Mouse (Mus musculus): ENCODE measurements around the gene Zfp46.

Zfp46 gene

GRCm38 (mm10) chr4:136311042-136311999, 26.8 kb downstream of the Zfp46 start:
- DNase-seq (ENCODE audit: low spot score in 2 of 2) = peak in 1 of 2 experiments; percentile 22

DNA sequence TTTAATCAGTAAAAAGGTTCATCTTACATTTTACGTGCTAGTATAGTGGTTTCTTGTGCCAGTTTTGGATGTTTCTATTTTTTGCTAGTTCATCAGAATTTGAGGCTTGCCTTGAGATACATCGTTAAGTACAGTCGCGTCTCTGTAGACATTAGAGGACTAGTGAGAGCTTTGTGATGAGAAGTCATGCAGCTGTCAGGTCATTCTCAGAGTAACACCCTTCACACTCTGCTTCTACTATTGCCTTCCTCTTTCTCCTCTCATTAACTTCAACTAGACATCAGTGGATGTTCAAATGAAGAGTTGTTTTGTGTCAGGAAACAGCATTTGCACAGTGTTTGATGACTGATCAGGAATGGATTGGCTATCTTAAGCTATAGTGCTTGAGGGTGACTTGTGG, 28.1 kb downstream of the Zfp46 start:
- no peak for DNase-seq (ENCODE audit: low spot score in 2 of 2)

DNA sequence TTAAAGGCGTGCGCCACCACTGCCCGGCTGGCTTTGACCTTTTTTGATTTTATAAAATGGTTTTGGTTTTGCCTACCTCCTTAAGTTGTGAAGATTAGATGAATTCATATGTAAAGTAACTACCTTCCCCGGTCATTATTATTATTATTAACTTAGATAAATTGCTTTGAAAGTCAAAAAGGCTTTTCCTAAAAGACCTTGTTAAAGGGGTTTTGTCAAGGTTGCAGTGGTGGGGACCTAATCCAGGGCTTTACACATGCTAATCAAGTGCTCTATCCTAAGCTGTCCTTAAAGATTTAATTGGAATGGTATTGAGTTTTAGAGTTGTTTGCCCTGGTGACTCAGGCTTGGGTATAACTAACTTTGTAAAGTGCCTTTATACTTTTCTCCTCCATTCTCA, 33.2 kb downstream of the Zfp46 start:
- DNase-seq (ENCODE audit: low spot score in 2 of 2) = no peak

DNA sequence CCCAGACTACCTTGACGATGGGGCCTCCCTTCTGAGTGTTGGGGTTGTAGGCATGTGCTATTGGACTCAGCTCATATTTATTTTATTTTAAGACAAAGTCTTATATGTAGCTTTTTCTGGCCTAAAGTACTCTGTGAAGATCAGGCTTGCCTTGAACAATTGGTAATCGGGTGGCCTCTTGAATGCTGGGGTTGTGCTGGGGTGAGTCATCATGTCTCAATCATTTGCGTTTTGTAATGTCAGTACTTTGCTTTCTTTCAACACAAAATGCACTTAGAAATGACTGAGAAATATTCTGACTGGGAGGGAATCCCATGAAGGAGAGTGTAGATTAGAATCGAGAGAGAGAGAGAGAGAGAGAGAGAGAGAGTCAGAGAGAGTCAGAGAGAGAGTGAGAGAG, 35.5 kb downstream of the Zfp46 start:
- no peak for DNase-seq (ENCODE audit: low spot score in 2 of 2)

DNA sequence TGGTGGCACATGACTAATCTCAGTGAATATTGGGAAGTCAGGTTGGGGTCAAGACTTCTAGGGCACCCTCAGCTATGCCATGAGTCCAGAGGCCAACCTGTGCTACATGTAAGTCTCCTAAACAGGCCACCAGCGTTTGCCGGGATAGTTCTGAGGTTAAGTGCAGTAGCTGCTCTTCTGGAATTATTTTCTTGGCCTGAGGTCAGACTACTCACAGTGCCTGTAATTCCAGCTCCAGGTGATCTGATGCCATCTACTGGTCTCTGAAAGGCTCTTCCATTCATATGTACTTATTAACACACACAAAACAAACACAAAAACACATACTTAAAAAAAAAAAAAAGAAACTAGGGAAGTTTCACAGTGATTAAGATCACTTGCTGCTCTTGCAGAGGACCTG, 39.7 kb downstream of the Zfp46 start:
- no peak for DNase-seq (ENCODE audit: low spot score in 2 of 2)

GRCm38 (mm10) chr4:136327238-136327637, 42.8 kb downstream of the Zfp46 start:
- DNase-seq (ENCODE audit: low spot score in 2 of 2) = no peak

- DNase-seq (ENCODE audit: low spot score in 2 of 2) = no peak
Measured at GRCm38 (mm10) chr4:136328115-136328514, 43.6 kb downstream of the Zfp46 start.

DNA sequence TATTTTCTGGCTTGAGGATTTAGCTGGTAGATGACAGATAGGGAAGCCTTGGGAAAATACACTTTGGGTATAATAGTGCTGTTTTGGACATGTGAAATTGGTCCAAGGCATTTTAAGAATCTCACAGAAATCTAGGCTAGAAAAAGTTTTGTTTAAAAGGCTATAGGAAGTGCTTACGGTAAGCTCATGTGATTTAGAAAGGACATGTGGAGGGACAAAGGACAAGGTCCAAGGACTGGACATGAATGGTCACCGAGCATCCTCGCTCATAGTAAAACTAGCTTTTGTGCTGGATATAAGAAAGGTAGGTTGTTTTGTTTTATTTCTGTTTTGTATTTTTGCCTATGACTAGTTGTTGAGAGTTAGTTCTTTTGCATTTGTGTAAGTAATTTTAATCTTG, 47.2 kb downstream of the Zfp46 start:
- no peak for DNase-seq (ENCODE audit: low spot score in 2 of 2)

- no peak for DNase-seq (ENCODE audit: low spot score in 2 of 2)
Measured at GRCm38 (mm10) chr4:136333191-136333590, 48.7 kb downstream of the Zfp46 start.

DNA sequence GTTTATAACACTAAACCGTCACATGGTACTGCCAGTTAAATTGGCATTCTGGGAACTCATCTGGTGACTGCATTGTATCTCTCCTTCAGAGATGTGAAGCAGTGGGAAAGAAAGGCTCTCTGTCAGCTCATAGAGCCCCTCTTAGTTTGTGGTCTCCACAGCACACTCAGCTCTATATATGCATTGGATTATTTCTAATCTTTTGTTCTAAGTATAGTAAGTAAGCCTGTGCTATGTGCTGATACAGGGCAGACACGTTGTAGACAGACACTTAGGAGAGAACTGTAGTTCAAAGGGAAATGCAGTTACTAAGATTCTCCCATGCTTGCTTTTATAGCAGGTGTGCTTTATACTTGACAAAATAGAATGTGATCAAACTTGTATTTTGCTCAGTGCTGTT, 50.6 kb downstream of the Zfp46 start:
- DNase-seq (ENCODE audit: low spot score in 2 of 2) = no peak

DNA sequence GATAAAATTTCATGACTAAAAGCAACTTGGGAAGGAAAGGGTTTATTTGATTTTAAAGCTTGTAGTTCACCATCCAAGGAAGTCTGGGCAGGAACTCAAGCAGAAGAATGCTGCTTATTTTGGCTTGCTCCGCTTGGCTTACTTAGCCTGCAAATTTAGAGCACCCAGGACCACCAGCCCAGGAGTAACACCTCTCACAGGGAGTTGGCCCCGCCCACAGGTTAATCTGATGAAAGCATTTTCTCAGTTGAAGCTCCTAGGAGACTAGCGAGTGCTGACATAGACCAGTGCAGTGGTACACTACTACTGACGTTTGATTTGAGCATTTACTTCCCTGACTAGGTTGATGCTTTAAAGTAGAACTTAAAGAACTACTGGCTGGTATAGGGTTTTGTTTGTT, 52.6 kb downstream of the Zfp46 start:
- no peak for DNase-seq (ENCODE audit: low spot score in 2 of 2)

Data from left cerebral cortex, adult 9 months (tissue).